Mouse (Mus musculus) CH12.LX (cell line): Measurements from ENCODE around the gene Ankrd35. TPM values are rescaled to one million over a fixed set of nuclear protein-coding genes. Genes with fewer than 3 reads are reported as not detected.

Experiments used
- DNase-seq: peaks from one replicate; pipeline ENCODE4 v3.0.0-alpha.2; 2013; ENCODE audit errors: extremely low read depth
- H3K27ac ChIP-seq: 2 replicates; pipeline ENCODE4 v1.5.1; 2012; ENCODE audit warnings: low read depth, mild to moderate bottlenecking, control low read depth, moderate library complexity; ENCODE audit not compliant: insufficient read depth
- H3K27me3 ChIP-seq: replicated peaks from 2 replicates; pipeline ENCODE3; 2012; ENCODE audit warnings: inconsistent platforms
- H3K36me3 ChIP-seq, 2 experiments: replicated peaks in 1 of 2; 2 replicates each; pipeline versions ENCODE3 to v1.6.1; 2012; ENCODE audit warnings: inconsistent platforms in 1 of 2, low read length in 1 of 2, mild to moderate bottlenecking in 1 of 2, mixed read lengths in 1 of 2, moderate library complexity in 1 of 2; ENCODE audit not compliant: control insufficient read depth in 1 of 2, insufficient read depth in 1 of 2
- H3K4me1 ChIP-seq, 2 experiments: 2 replicates each; pipeline ENCODE4 v1.6.1; 2012; ENCODE audit warnings: inconsistent platforms in 1 of 2, moderate library complexity in 1 of 2; ENCODE audit not compliant: insufficient read depth in 2 of 2, control insufficient read depth in 1 of 2
- H3K4me2 ChIP-seq: 2 replicates; pipeline ENCODE4 v1.6.1; 2012; ENCODE audit warnings: low read depth, mild to moderate bottlenecking, control low read depth; ENCODE audit not compliant: poor library complexity, insufficient read depth, severe bottlenecking
- H3K4me3 ChIP-seq, 3 experiments: fragments of 150-350 bp in 1 of 3; sonication (generic) in 1 of 3; replicated peaks in 1 of 3; 2 replicates each; pipeline versions ENCODE3 to v1.5.1; 2011 to 2012; ENCODE audit warnings: low read depth in 2 of 3, low read length in 2 of 3, mild to moderate bottlenecking in 2 of 3, moderate library complexity in 2 of 3, control low read depth in 1 of 3, improper control_type of control experiment in 1 of 3, inconsistent platforms in 1 of 3, mixed read lengths in 1 of 3; ENCODE audit not compliant: poor library complexity in 1 of 3
- H3K79me2 ChIP-seq: replicated peaks from 2 replicates; pipeline ENCODE4 v1.6.1; 2012; ENCODE audit warnings: mild to moderate bottlenecking, moderate library complexity; ENCODE audit not compliant: control insufficient read depth, poor library complexity, insufficient read depth, severe bottlenecking; ENCODE audit errors: extremely low read depth
- H3K9ac ChIP-seq: 2 replicates; pipeline ENCODE4 v1.6.1; 2012; ENCODE audit warnings: low read depth, mild to moderate bottlenecking, control low read depth, moderate library complexity; ENCODE audit not compliant: insufficient read depth
- H3K9me3 ChIP-seq: replicated peaks from 2 replicates; pipeline ENCODE3; 2012; ENCODE audit warnings: low read length, inconsistent platforms, mixed read lengths
- BHLHE40 ChIP-seq: IDR thresholded peaks from 2 replicates; pipeline ENCODE4 v1.6.1; 2011; ENCODE audit warnings: mild to moderate bottlenecking, low read depth, low read length, improper control_type of control experiment
- CHD2 ChIP-seq: IDR thresholded peaks from 2 replicates; pipeline ENCODE4 v1.6.1; 2011; ENCODE audit warnings: low read length, improper control_type of control experiment
- CTCF ChIP-seq, 2 experiments: IDR thresholded peaks in 1 of 2; conservative IDR thresholded peaks in 1 of 2; 2 replicates each; pipeline ENCODE4 v1.5.1; 2011 to 2012; ENCODE audit warnings: low read depth in 2 of 2, low read length in 2 of 2, improper control_type of control experiment in 1 of 2, inconsistent platforms in 1 of 2, mild to moderate bottlenecking in 1 of 2, moderate library complexity in 1 of 2
- E2F4 ChIP-seq: IDR thresholded peaks from 2 replicates; pipeline ENCODE4 v1.6.1; 2011; ENCODE audit warnings: low read depth, low read length, improper control_type of control experiment; ENCODE audit not compliant: insufficient replicate concordance
- GABPA ChIP-seq: IDR thresholded peaks from 2 replicates; pipeline ENCODE4 v1.6.1; 2012; ENCODE audit warnings: low read depth, low read length, improper control_type of control experiment, inconsistent platforms; ENCODE audit not compliant: insufficient replicate concordance
- JUN ChIP-seq: IDR thresholded peaks from 2 replicates; pipeline ENCODE4 v1.6.1; 2011; ENCODE audit warnings: low read depth, mild to moderate bottlenecking, low read length, improper control_type of control experiment, moderate library complexity; ENCODE audit not compliant: insufficient read depth
- KAT2A ChIP-seq: IDR thresholded peaks from 2 replicates; pipeline ENCODE4 v1.6.1; 2012; ENCODE audit warnings: low read length, improper control_type of control experiment, inconsistent platforms; ENCODE audit not compliant: insufficient replicate concordance
- MAFK ChIP-seq: IDR thresholded peaks from 2 replicates; pipeline ENCODE4 v1.6.1; 2011; ENCODE audit warnings: low read length, improper control_type of control experiment; ENCODE audit not compliant: insufficient replicate concordance
- MAZ ChIP-seq: IDR thresholded peaks from 2 replicates; pipeline ENCODE4 v1.6.1; 2012; ENCODE audit warnings: low read depth, mild to moderate bottlenecking, inconsistent platforms, low read length, improper control_type of control experiment, moderate library complexity
- MEF2A ChIP-seq: IDR thresholded peaks from 2 replicates; pipeline ENCODE4 v1.6.1; 2014; ENCODE audit warnings: low read depth, mild to moderate bottlenecking, inconsistent platforms, low read length, improper control_type of control experiment, borderline replicate concordance
- MYC ChIP-seq: IDR thresholded peaks from 2 replicates; pipeline ENCODE4 v1.6.1; 2011; ENCODE audit warnings: low read depth, mild to moderate bottlenecking, improper control_type of control experiment, low read length
- NELFE ChIP-seq: IDR thresholded peaks from 2 replicates; pipeline ENCODE4 v1.6.1; 2011; ENCODE audit warnings: low read depth, low read length, improper control_type of control experiment
- NRF1 ChIP-seq: IDR thresholded peaks from 2 replicates; pipeline ENCODE4 v1.6.1; 2014; ENCODE audit warnings: low read depth, mild to moderate bottlenecking, inconsistent platforms, low read length, improper control_type of control experiment, moderate library complexity
- PAX5 ChIP-seq: IDR thresholded peaks from 2 replicates; pipeline ENCODE4 v1.6.1; 2012; ENCODE audit warnings: low read length, inconsistent platforms, mixed read lengths
- RAD21 ChIP-seq: IDR thresholded peaks from 2 replicates; pipeline ENCODE4 v1.6.1; 2011; ENCODE audit warnings: low read depth, mild to moderate bottlenecking, low read length, improper control_type of control experiment, moderate library complexity
- RCOR1 ChIP-seq: conservative IDR thresholded peaks from 2 replicates; pipeline ENCODE4 v1.6.1; 2012; ENCODE audit warnings: low read depth, mild to moderate bottlenecking, inconsistent platforms, low read length, improper control_type of control experiment
- SMC3 ChIP-seq: IDR thresholded peaks from 2 replicates; pipeline ENCODE4 v1.6.1; 2011; ENCODE audit warnings: low read depth, low read length, improper control_type of control experiment
- TBP ChIP-seq: conservative IDR thresholded peaks from 2 replicates; pipeline ENCODE4 v1.6.1; 2011; ENCODE audit warnings: low read depth, low read length, improper control_type of control experiment
- TCF12 ChIP-seq: IDR thresholded peaks from 2 replicates; pipeline ENCODE4 v1.6.1; 2014; ENCODE audit warnings: low read depth, mild to moderate bottlenecking, inconsistent platforms, low read length, improper control_type of control experiment
- UBTF ChIP-seq: IDR thresholded peaks from 2 replicates; pipeline ENCODE4 v1.6.1; 2012; ENCODE audit warnings: low read depth, mild to moderate bottlenecking, inconsistent platforms, low read length, improper control_type of control experiment, moderate library complexity
- USF1 ChIP-seq: IDR thresholded peaks from 2 replicates; pipeline ENCODE4 v1.6.1; 2014; ENCODE audit warnings: low read depth, mild to moderate bottlenecking, inconsistent platforms, low read length, improper control_type of control experiment
- USF2 ChIP-seq: conservative IDR thresholded peaks from 2 replicates; pipeline ENCODE4 v1.6.1; 2011; ENCODE audit warnings: low read depth, low read length, improper control_type of control experiment
- ZC3H11A ChIP-seq: IDR thresholded peaks from 2 replicates; pipeline ENCODE4 v1.6.1; 2012; ENCODE audit warnings: low read depth, mild to moderate bottlenecking, inconsistent platforms, low read length, improper control_type of control experiment
- ZMIZ1 ChIP-seq: IDR thresholded peaks from 2 replicates; pipeline ENCODE4 v1.6.1; 2012; ENCODE audit warnings: low read depth, mild to moderate bottlenecking, inconsistent platforms, low read length, improper control_type of control experiment
- ZNF384 ChIP-seq: IDR thresholded peaks from 2 replicates; pipeline ENCODE4 v1.6.1; 2012; ENCODE audit warnings: low read depth, low read length, improper control_type of control experiment, inconsistent platforms
- dilution Hi-C: fragments of 300-500 bp; cut with MboI; formaldehyde crosslinking; loops from 2 replicates; pipeline ENCODE4 v1.14.3; 2020; ENCODE audit warnings: low sequenced_read_pairs; ENCODE audit not compliant: extremely low pct_unique_long_range_greater_than_20kb, extremely low pct_ligation_motif_present
- in situ Hi-C: fragments of 300-500 bp; cut with MboI; formaldehyde crosslinking; loops from 3 replicates; pipeline ENCODE4 v1.14.3; 2019; ENCODE audit warnings: low sequenced_read_pairs, low pct_ligation_motif_present, low pct_unique_long_range_greater_than_20kb, mixed read lengths
- polyA plus RNA-seq: library from polyadenylated mRNA; unstranded; fragments of >175 nt; gene quantifications from 2 replicates; pipeline ENCODE4 v1.2.1, GENCODE M21; 2012; ENCODE audit warnings: low read depth; ENCODE audit not compliant: insufficient read length
- total RNA-seq, 2 experiments: library from RNA; depleted of rRNA; stranded (reverse); fragments of 300-350 nt in 1 of 2; fragments of >200 nt in 1 of 2; gene quantifications; 2 replicates each; pipeline ENCODE4 v1.2.3; 2012 to 2014

The Ankrd35 gene
- total and polyA plus RNA-seq, 3 experiments = 0.78 to 11.2 (median 1.9) TPM

- H3K27ac ChIP-seq = no peak overlapping the region
- H3K9ac ChIP-seq = no peak overlapping the region
- dilution Hi-C loops (no loop called here), in situ Hi-C loops (no loop called here)
- peaks cover 4% of the 10 kb centered on the region for H3K79me2 ChIP-seq
- no peak for TF ChIP-seq ZNF384
- TF ChIP-seq USF2 = no peak
- no peak for TF ChIP-seq BHLHE40
- no peak for TF ChIP-seq RCOR1
- TF ChIP-seq MYC = no peak
- no peak for TF ChIP-seq TCF12
- TF ChIP-seq PAX5 = no peak
- no peak for TF ChIP-seq ZMIZ1
- TF ChIP-seq E2F4 = no peak
- TF ChIP-seq USF1 = no peak
- TF ChIP-seq MAFK = no peak
- TF ChIP-seq TBP = no peak
- no peak for TF ChIP-seq KAT2A
- no peak for TF ChIP-seq MAZ
- no peak for TF ChIP-seq NRF1
- no peak for TF ChIP-seq RAD21
- TF ChIP-seq UBTF = no peak
- TF ChIP-seq SMC3 = no peak
- H3K4me3 ChIP-seq = no peak overlapping the region
- H3K27me3 ChIP-seq = no peaks in the 10 kb centered on the region
- H3K4me1 ChIP-seq = peaks cover 0 to 23% of the 10 kb centered on the region in 2 experiments; a peak in 2 of 4 replicates
- no peak overlapping the region for H3K4me2 ChIP-seq
- no peak for DNase-seq
- peaks cover 35 to 51% of the 10 kb centered on the region in 2 experiments for H3K36me3 ChIP-seq
- peaks cover 12% of the 10 kb centered on the region for H3K9me3 ChIP-seq
Measured at GRCm38 (mm10) chr3:96698993-96699690, 29.2 kb downstream of the Ankrd35 start.

GRCm38 (mm10) chr3:96700376-96700775 lies 30.4 kb downstream of the Ankrd35 start:
- in situ Hi-C loops = loop anchor here (5.0 kb wide), 1 partner anchor 158 kb away; no protein-coding TSS in a partner anchor

More at GRCm38 (mm10) chr3:96700376-96700775, 30.4 kb downstream of the Ankrd35 start:
- dilution Hi-C loops = no loop called here
- H3K9me3 ChIP-seq = peaks cover 12% of the 10 kb centered on the region
- no peak overlapping the region for H3K9ac ChIP-seq
- peaks cover 0 to 16% of the 10 kb centered on the region in 2 experiments; a peak in 2 of 4 replicates for H3K4me1 ChIP-seq
- no peak overlapping the region for H3K4me3 ChIP-seq
- H3K27ac ChIP-seq = no peak overlapping the region
- H3K36me3 ChIP-seq = peaks cover 46 to 63% of the 10 kb centered on the region in 2 experiments
- DNase-seq = peak; percentile 68
- H3K79me2 ChIP-seq = peaks cover 4% of the 10 kb centered on the region
- TF ChIP-seq GABPA (no peak), MEF2A (no peak), MAFK (no peak), SMC3 (peak; percentile 81), NELFE (no peak), RAD21 (peak; percentile 65), JUN (no peak), NRF1 (no peak), CTCF (conservative IDR thresholded peaks at IDR 0.05 in 1 of 2, IDR thresholded peaks at IDR 0.05 in 1 of 2; ENCODE audit: low read depth in 2 of 2, low read length in 2 of 2) (peak; percentile 48 to 86; a peak in 2 of 4 replicates), ZC3H11A (no peak; the same call in 1 of the 2 replicates), CHD2 (no peak)
- no peak overlapping the region for H3K4me2 ChIP-seq
- H3K27me3 ChIP-seq = no peaks in the 10 kb centered on the region
